Mouse (Mus musculus) ES-E14 (cell line): ENCODE data around the gene Gpr132. TPM values are rescaled to one million over a fixed set of nuclear protein-coding genes. Genes with fewer than 3 reads are reported as not detected.
A peak's percentile ranks its signal among the peaks of the same experiment; 100 is the strongest.

ENCODE experiments used
- DNase-seq: peaks from one replicate; pipeline ENCODE4 v3.0.0-alpha.2; 2013; ENCODE audit warnings: low read depth, low spot score
- H3K27ac ChIP-seq: 2 replicates; pipeline ENCODE4 v1.5.1; 2012; ENCODE audit warnings: low read depth, mild to moderate bottlenecking, low read length, moderate library complexity, mixed read lengths; ENCODE audit not compliant: poor library complexity, insufficient read depth, severe bottlenecking
- H3K36me3 ChIP-seq: 2 replicates; pipeline ENCODE4 v1.6.1; 2012; ENCODE audit warnings: mild to moderate bottlenecking, low read length, moderate library complexity, mixed read lengths; ENCODE audit not compliant: control insufficient read depth, poor library complexity, insufficient read depth, severe bottlenecking
- H3K4me1 ChIP-seq, 2 experiments: fragments of 150-350 bp in 1 of 2; sonication (generic) in 1 of 2; 2 replicates each; pipeline ENCODE4 v1.6.1; 2012; ENCODE audit warnings: low read length in 2 of 2, mild to moderate bottlenecking in 1 of 2, mixed read lengths in 1 of 2; ENCODE audit not compliant: control insufficient read depth in 2 of 2, insufficient read depth in 2 of 2, poor library complexity in 1 of 2
- H3K4me3 ChIP-seq, 2 experiments: fragments of 150-350 bp in 1 of 2; sonication (generic) in 1 of 2; 2 replicates each; pipeline ENCODE4 v1.5.1; 2012; ENCODE audit warnings: low read length in 2 of 2, low read depth in 1 of 2, mild to moderate bottlenecking in 1 of 2, mixed read lengths in 1 of 2; ENCODE audit not compliant: insufficient read depth in 1 of 2, poor library complexity in 1 of 2, severe bottlenecking in 1 of 2
- H3K9ac ChIP-seq: 2 replicates; pipeline ENCODE4 v1.6.1; 2012; ENCODE audit warnings: low read depth, mild to moderate bottlenecking, low read length, mixed read lengths; ENCODE audit not compliant: poor library complexity, insufficient read depth, severe bottlenecking
- H3K9me3 ChIP-seq: fragments of 150-350 bp; sonication (generic); 2 replicates; pipeline ENCODE4 v1.6.1; 2012; ENCODE audit warnings: low read depth, mild to moderate bottlenecking, low read length; ENCODE audit not compliant: control insufficient read depth, insufficient read depth
- CHD2 ChIP-seq: IDR thresholded peaks from 2 replicates; pipeline ENCODE4 v1.6.1; 2014; ENCODE audit warnings: mild to moderate bottlenecking, low read depth, low read length, inconsistent platforms
- HCFC1 ChIP-seq: IDR thresholded peaks from 2 replicates; pipeline ENCODE4 v1.6.1; 2012; ENCODE audit warnings: low read length, inconsistent platforms, borderline replicate concordance; ENCODE audit not compliant: insufficient read depth
- MAFK ChIP-seq: IDR thresholded peaks from 2 replicates; pipeline ENCODE4 v1.6.1; 2014; ENCODE audit warnings: mild to moderate bottlenecking, low read depth, low read length, inconsistent platforms; ENCODE audit not compliant: insufficient read depth
- ZC3H11A ChIP-seq: IDR thresholded peaks from 2 replicates; pipeline ENCODE4 v1.6.1; 2012; ENCODE audit warnings: low read depth, mild to moderate bottlenecking, inconsistent platforms, low read length, borderline replicate concordance
- ZNF384 ChIP-seq: IDR thresholded peaks from 2 replicates; pipeline ENCODE4 v1.6.1; 2012; ENCODE audit warnings: low read depth, low read length, inconsistent platforms
- in situ Hi-C, 2 experiments: fragments of 600-800 bp; cut with MboI; formaldehyde crosslinking; loops; one replicate each; pipeline ENCODE4 v1.15.1; 2025; ENCODE audit warnings: low sequenced_read_pairs in 2 of 2, inconsistent platforms in 1 of 2; ENCODE audit not compliant: unreplicated experiment in 2 of 2
- total RNA-seq: library from RNA; depleted of rRNA; stranded (reverse); fragments of 300-350 nt; gene quantifications from 2 replicates; pipeline ENCODE4 v1.2.3, GENCODE M21; 2012

The Gpr132 gene
- total RNA-seq, 1 experiment, result 0.36 TPM

DNA sequence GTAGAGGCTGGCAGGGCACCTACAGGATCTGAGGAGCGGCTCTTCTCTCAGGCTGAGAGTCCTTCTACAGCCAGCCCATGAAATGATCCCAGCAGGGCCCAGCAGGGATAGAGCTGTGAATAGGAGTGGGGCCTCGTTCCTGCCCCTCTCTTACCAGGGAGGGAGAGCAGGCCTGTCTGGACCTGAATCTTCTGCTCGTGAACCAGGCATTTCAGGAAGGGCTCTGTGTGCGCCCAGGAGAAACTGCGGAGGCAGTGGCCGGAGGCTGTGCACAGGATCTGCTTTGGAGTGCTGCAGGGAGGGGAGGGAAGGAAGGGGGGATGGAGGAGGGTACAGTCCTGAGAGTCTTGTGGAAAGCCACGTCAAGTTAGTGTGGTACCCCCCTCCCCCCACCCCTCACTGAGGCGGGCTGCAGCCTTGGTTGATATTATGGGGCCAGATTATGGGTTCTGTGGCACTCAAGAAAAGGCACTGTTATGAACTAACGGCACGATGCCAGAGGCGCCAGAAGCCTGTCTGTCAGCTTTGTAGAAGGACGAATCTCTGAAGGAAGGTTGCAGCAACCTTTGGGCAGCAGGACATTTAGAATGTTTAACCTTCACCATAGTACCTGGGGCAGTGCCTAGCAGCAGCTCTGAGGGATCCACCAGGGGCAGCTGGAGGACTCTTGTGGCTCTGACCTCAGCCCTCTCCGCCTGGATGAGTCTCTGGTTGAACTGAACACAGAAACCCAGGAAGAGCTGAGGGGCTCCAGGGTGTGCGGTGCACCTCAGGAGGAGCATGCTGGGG, 53.2 kb downstream of the Gpr132 start:
- no peak overlapping the region for H3K27ac ChIP-seq
- no peak overlapping the region; the same call in 1 of the 2 replicates for H3K9ac ChIP-seq
- DNase-seq, result no peak
- H3K36me3 ChIP-seq, result peaks cover 20% of the 10 kb centered on the region
- peaks cover 0 to 6% of the 10 kb centered on the region in 2 experiments; a peak in 2 of 4 replicates for H3K4me1 ChIP-seq
- no peak overlapping the region for H3K4me3 ChIP-seq
- H3K9me3 ChIP-seq, result no peaks in the 10 kb centered on the region
- in situ Hi-C loops, result no loop called here
- TF ChIP-seq HCFC1 (no peak), MAFK (no peak), ZNF384 (no peak), CHD2 (no peak), ZC3H11A (no peak)

DNA sequence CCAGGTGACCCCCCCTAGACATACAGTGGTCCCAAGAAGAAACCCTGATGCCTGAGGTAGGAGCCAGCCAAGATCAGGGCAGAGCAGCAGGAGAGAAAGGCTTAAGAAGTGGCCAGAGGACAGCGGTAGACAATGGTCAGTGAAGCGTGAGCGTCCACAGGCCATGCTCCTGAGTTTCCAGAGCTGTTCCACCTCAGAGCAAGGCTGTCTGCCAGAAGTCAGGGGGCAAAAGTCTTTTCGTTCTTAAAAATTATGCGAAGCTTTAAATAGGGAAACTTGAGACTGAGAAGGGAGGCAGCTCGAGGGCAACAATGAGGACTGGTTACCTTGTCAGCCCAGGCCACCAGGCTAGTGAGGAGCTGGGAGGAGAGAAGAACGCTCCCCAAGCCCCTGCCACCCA, 54.7 kb downstream of the Gpr132 start:
- H3K4me3 ChIP-seq, result no peak overlapping the region
- peaks cover 0 to 12% of the 10 kb centered on the region in 2 experiments; a peak in 2 of 4 replicates for H3K4me1 ChIP-seq

GRCm38 (mm10) chr12:112810092-112810885, 57.7 kb downstream of the Gpr132 start:
- Histone ChIP-seq H3K4me1 (peaks cover 0 to 8% of the 10 kb centered on the region in 2 experiments; a peak in 2 of 4 replicates), H3K9me3 (no peaks in the 10 kb centered on the region), H3K36me3 (no peaks in the 10 kb centered on the region; the same call in 1 of the 2 replicates), H3K9ac (no peak overlapping the region), H3K27ac (no peak overlapping the region), H3K4me3 (no peak overlapping the region)
- TF ChIP-seq ZC3H11A (no peak), HCFC1 (no peak), ZNF384 (no peak), MAFK (no peak), CHD2 (no peak)
- in situ Hi-C loops, result no loop called here
- no peak for DNase-seq

More for the DNA sequence above, 54.7 kb downstream of the Gpr132 start:
- no peaks in the 10 kb centered on the region for H3K9me3 ChIP-seq
- TF ChIP-seq HCFC1 (no peak), CHD2 (no peak), ZC3H11A (no peak), MAFK (no peak), ZNF384 (no peak)
- no peak overlapping the region for H3K9ac ChIP-seq
- in situ Hi-C loops, result no loop called here
- no peak overlapping the region for H3K27ac ChIP-seq
- H3K36me3 ChIP-seq, result peaks cover 9% of the 10 kb centered on the region; the same call in 1 of the 2 replicates
- no peak for DNase-seq

GRCm38 (mm10) chr12:112809641-112810040, 58.4 kb downstream of the Gpr132 start:
- DNase-seq, result no peak
- Histone ChIP-seq H3K4me3 (peak overlapping the region; percentile 59 to 67), H3K9ac (peak overlapping the region; percentile 51), H3K4me1 (peaks cover 0 to 8% of the 10 kb centered on the region in 2 experiments; a peak in 2 of 4 replicates), H3K36me3 (no peaks in the 10 kb centered on the region; the same call in 1 of the 2 replicates), H3K9me3 (no peaks in the 10 kb centered on the region), H3K27ac (no peak overlapping the region)
- TF ChIP-seq ZC3H11A, result no peak
- no peak for TF ChIP-seq ZNF384
- no peak for TF ChIP-seq MAFK
- no peak for TF ChIP-seq HCFC1
- no peak for TF ChIP-seq CHD2
- in situ Hi-C loops, result no loop called here
